Mouse (Mus musculus): ENCODE measurements around the gene Abca6.

DNA sequence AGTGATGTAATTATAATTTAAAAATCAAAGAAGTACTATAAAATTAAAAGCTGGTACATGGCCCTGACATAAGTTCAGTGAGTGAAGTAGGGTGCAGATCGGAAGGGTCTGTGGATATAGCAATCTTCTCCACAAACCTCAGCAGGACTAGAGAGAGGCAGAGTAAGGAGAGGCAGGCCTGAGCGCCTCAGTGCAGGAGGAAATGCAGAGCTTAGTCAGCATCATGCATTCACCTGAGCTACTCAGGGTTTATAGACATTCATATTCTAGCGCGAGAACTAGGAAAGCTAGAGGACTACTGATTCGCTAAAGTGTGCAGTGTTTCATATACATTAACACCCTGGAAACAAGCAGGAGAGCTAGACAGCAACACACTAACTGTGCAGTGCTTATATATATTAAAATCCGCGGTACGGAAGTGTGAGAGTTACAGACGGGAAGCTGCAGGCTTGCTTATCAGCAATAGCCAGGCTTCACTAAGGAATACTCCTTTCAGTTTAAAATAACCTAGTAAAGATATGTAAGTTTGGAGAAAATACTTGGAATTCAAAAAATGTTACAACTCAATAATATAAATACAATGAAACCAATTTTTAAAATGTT, 32.7 kb upstream of the Abca6 start:
- no peak for TF ChIP-seq CTCF (IDR thresholded peaks at IDR 0.05; ENCODE audit: borderline replicate concordance, insufficient read depth, low read depth, low read length)
- TF ChIP-seq POLR2A (IDR thresholded peaks at IDR 0.05; ENCODE audit: borderline replicate concordance, insufficient read depth, low read length), result no peak

Data from cerebellum, adult 2 months (tissue).